Mouse (Mus musculus): Measurements from ENCODE around the gene Fxr2. TPM values are rescaled to one million over a fixed set of nuclear protein-coding genes. Genes with fewer than 3 reads are reported as not detected.

Fxr2 gene
- total RNA-seq, 2 experiments from 2014 or later = 90.6 to 104 TPM

GRCm38 (mm10) chr11:69682840-69683533 is 50.2 kb downstream of the Fxr2 start:
- TF ChIP-seq CTCF (IDR thresholded peaks at IDR 0.05) = peak; percentile 93
- Histone ChIP-seq H3K4me3 (peak overlapping the region; percentile 93), H3K27ac (peak overlapping the region; percentile 99)
- peak; percentile 88 for DNase-seq
- intact Hi-C loops (cut with DNase I) = loop anchor here (1.0 to 5.0 kb wide), 4 partner anchors 32 to 194 kb away; partner anchors contain the start of genes Fgf11 and Tmem95

GRCm38 (mm10) chr11:69683576-69683975 is 50.8 kb downstream of the Fxr2 start:
- intact Hi-C loops (cut with DNase I) = loop anchor here (5.0 kb wide), 2 partner anchors 119 to 194 kb away; partner anchors contain the start of genes Fgf11 and Tmem95
- H3K27ac ChIP-seq = peak overlapping the region; percentile 99
- TF ChIP-seq CTCF (IDR thresholded peaks at IDR 0.05) = no peak
- DNase-seq = no peak
- no peak overlapping the region; the same call in 1 of the 2 replicates for H3K4me3 ChIP-seq

- intact Hi-C loops (cut with DNase I) = loop anchor here (2.0 to 5.0 kb wide), 3 partner anchors 23 to 193 kb away; partner anchors contain the start of genes Fgf11 and Tmem95
- Histone ChIP-seq H3K27ac (peak overlapping the region; percentile 99), H3K4me3 (peak overlapping the region; percentile 72)
- DNase-seq = no peak
- TF ChIP-seq CTCF (IDR thresholded peaks at IDR 0.05) = no peak
These were observed 51.4 kb downstream of the Fxr2 start for GRCm38 (mm10) chr11:69684128-69684745.

GRCm38 (mm10) chr11:69684936-69685335 is 52.1 kb downstream of the Fxr2 start:
- TF ChIP-seq CTCF (IDR thresholded peaks at IDR 0.05) = no peak
- Histone ChIP-seq H3K4me3 (peak overlapping the region; percentile 72), H3K27ac (peak overlapping the region; percentile 99)
- intact Hi-C loops (cut with DNase I) = loop anchor here (2.0 to 5.0 kb wide), 3 partner anchors 22 to 192 kb away; partner anchors contain the start of genes Fgf11 and Tmem95
- no peak for DNase-seq

GRCm38 (mm10) chr11:69685526-69686148 is 52.8 kb downstream of the Fxr2 start, which contains the start of gene Tnfsf13:
Gene Tnfsf13, minus strand, starts transcription at chr11:69685784.
- Histone ChIP-seq H3K4me3 (peak within 1 kb of the TSS; percentile 72), H3K27ac (peak within 1 kb of the TSS; percentile 99)
- DNase-seq = peak; percentile 86
- intact Hi-C loops (cut with DNase I) = loop anchor here (2.0 kb wide), 1 partner anchor 21 kb away; no protein-coding TSS in a partner anchor
- TF ChIP-seq CTCF (IDR thresholded peaks at IDR 0.05) = no peak

GRCm38 (mm10) chr11:69686377-69686776 is 53.6 kb downstream of the Fxr2 start:
- TF ChIP-seq CTCF (IDR thresholded peaks at IDR 0.05) = no peak
- Histone ChIP-seq H3K27ac (peak overlapping the region; percentile 99), H3K4me3 (peak overlapping the region; percentile 72)
- DNase-seq = peak; percentile 90
- intact Hi-C loops (cut with DNase I) = no loop called here

- no peak for DNase-seq
- peak overlapping the region; percentile 72 for H3K4me3 ChIP-seq
- H3K27ac ChIP-seq = peak overlapping the region; percentile 99
- TF ChIP-seq CTCF (IDR thresholded peaks at IDR 0.05) = no peak
- intact Hi-C loops (cut with DNase I) = no loop called here
These were observed 54.3 kb downstream of the Fxr2 start for GRCm38 (mm10) chr11:69687061-69687460.

GRCm38 (mm10) chr11:69689891-69690290 is 57.1 kb downstream of the Fxr2 start:
- no peak for DNase-seq
- no peak overlapping the region for H3K4me3 ChIP-seq
- TF ChIP-seq CTCF (IDR thresholded peaks at IDR 0.05) = no peak
- peak overlapping the region; percentile 51 for H3K27ac ChIP-seq
- intact Hi-C loops (cut with DNase I) = no loop called here

GRCm38 (mm10) chr11:69692196-69692811 is 59.5 kb downstream of the Fxr2 start:
- intact Hi-C loops (cut with DNase I) = no loop called here
- Histone ChIP-seq H3K27ac (peak overlapping the region; percentile 94; the same call in 1 of the 2 replicates), H3K4me3 (peak overlapping the region; percentile 15)
- no peak for DNase-seq
- no peak for TF ChIP-seq CTCF (IDR thresholded peaks at IDR 0.05)

- peak overlapping the region; percentile 15 for H3K4me3 ChIP-seq
- intact Hi-C loops (cut with DNase I) = no loop called here
- H3K27ac ChIP-seq = peak overlapping the region; percentile 94; the same call in 1 of the 2 replicates
These were observed 60.1 kb downstream of the Fxr2 start for GRCm38 (mm10) chr11:69692863-69693262.

GRCm38 (mm10) chr11:69693421-69693965 is 60.7 kb downstream of the Fxr2 start:
- DNase-seq = peak; percentile 40
- Histone ChIP-seq H3K27ac (peak overlapping the region; percentile 94), H3K4me3 (peak overlapping the region; percentile 86)
- TF ChIP-seq CTCF (IDR thresholded peaks at IDR 0.05) = no peak
- intact Hi-C loops (cut with DNase I) = no loop called here

More at GRCm38 (mm10) chr11:69692863-69693262, 60.1 kb downstream of the Fxr2 start:
- no peak for TF ChIP-seq CTCF (IDR thresholded peaks at IDR 0.05)
- no peak for DNase-seq

GRCm38 (mm10) chr11:69695046-69695360 is 62.2 kb downstream of the Fxr2 start:
- intact Hi-C loops (cut with DNase I) = no loop called here
- no peak for DNase-seq
- H3K27ac ChIP-seq = peak overlapping the region; percentile 94
- TF ChIP-seq CTCF (IDR thresholded peaks at IDR 0.05) = no peak
- H3K4me3 ChIP-seq = peak overlapping the region; percentile 86
